Mouse (Mus musculus) liver, embryonic 15.5 days (tissue): ENCODE results near the gene Pibf1. TPM values are rescaled to one million over a fixed set of nuclear protein-coding genes. Genes with fewer than 3 reads are reported as not detected.

ENCODE experiments used
- ATAC-seq: fragments of 200-750 bp; cut with Nextera tagmentation; 2 replicates; pipeline ENCODE4 v1.8.0; 2017; ENCODE audit warnings: moderate number of reproducible peaks, mild to moderate bottlenecking, moderate library complexity; ENCODE audit not compliant: insufficient read depth
- H3K27ac ChIP-seq: fragments of 300-500 bp; sonication (generic); replicated peaks from 2 replicates; pipeline ENCODE4 v1.5.1; 2015; ENCODE audit warnings: mild to moderate bottlenecking, inconsistent platforms
- H3K27me3 ChIP-seq: fragments of 300-500 bp; sonication (generic); 2 replicates; pipeline ENCODE4 v1.6.1; 2015; ENCODE audit warnings: mild to moderate bottlenecking, inconsistent platforms
- H3K36me3 ChIP-seq: fragments of 300-500 bp; sonication (generic); replicated peaks from 2 replicates; pipeline ENCODE4 v1.6.1; 2015; ENCODE audit warnings: moderate library complexity, mild to moderate bottlenecking, inconsistent platforms
- H3K4me1 ChIP-seq: fragments of 300-500 bp; sonication (generic); replicated peaks from 2 replicates; pipeline ENCODE4 v1.6.1; 2015; ENCODE audit warnings: inconsistent platforms
- H3K4me2 ChIP-seq: fragments of 300-500 bp; sonication (generic); 2 replicates; pipeline ENCODE4 v1.6.1; 2015; ENCODE audit warnings: moderate library complexity, mild to moderate bottlenecking, inconsistent platforms
- H3K4me3 ChIP-seq: fragments of 300-500 bp; sonication (generic); replicated peaks from 2 replicates; pipeline ENCODE4 v1.5.1; 2015; ENCODE audit warnings: mild to moderate bottlenecking, inconsistent platforms
- H3K9ac ChIP-seq: fragments of 300-500 bp; sonication (generic); 2 replicates; pipeline ENCODE4 v1.6.1; 2015; ENCODE audit warnings: moderate library complexity, mild to moderate bottlenecking, inconsistent platforms
- H3K9me3 ChIP-seq: fragments of 300-500 bp; sonication (generic); replicated peaks from 2 replicates; pipeline ENCODE4 v1.6.1; 2016; ENCODE audit warnings: inconsistent platforms
- WGBS: fragments of 180-500 bp; shearing (Covaris S2); methylation state at CpG from one replicate; pipeline ENCODE4 v1.1.7; 2015; ENCODE audit warnings: mixed read lengths; ENCODE audit not compliant: insufficient replicate concordance; 5-methylcytosine and 5-hydroxymethylcytosine counted together
- polyA plus RNA-seq: library from polyadenylated mRNA; unstranded; fragments of >200 nt; fragmentation: Nextera tagmentation; extraction: Ambion mirVana; gene quantifications from 2 replicates; pipeline ENCODE4 v1.2.1, GENCODE M21; 2015

Gene Pibf1
- polyA plus RNA-seq: 5.2 and 5.3 TPM in 2 replicates

- Histone ChIP-seq H3K27me3 (no peaks in the 10 kb centered on the region), H3K4me2 (peak within 1 kb of the TSS; percentile 85), H3K9ac (peak within 1 kb of the TSS; percentile 85), H3K27ac (peak within 1 kb of the TSS; percentile 58), H3K9me3 (no peaks in the 10 kb centered on the region), H3K4me1 (peaks cover 16% of the 10 kb centered on the region), H3K36me3 (peaks cover 40% of the 10 kb centered on the region), H3K4me3 (peak within 1 kb of the TSS; percentile 89)
- 0% methylated on average over 73 of the region's 73 CpGs for WGBS
- peak; percentile 99 for ATAC-seq
Observed at GRCm38 (mm10) chr14:99099267-99099966, at the start of gene Pibf1, which contains the start of gene Dis3. Pibf1 (plus strand) TSS chr14:99099424. Dis3 (minus strand) TSS chr14:99099770.

GRCm38 (mm10) chr14:99058959-99059586, 40.2 kb upstream of the Pibf1 start:
- no peak overlapping the region for H3K9ac ChIP-seq
- H3K4me3 ChIP-seq: no peak overlapping the region
- H3K27ac ChIP-seq: no peak overlapping the region
- 74% methylated on average over 7 of the region's 7 CpGs for WGBS
- H3K27me3 ChIP-seq: no peaks in the 10 kb centered on the region
- H3K9me3 ChIP-seq: no peaks in the 10 kb centered on the region
- H3K4me1 ChIP-seq: no peaks in the 10 kb centered on the region
- H3K36me3 ChIP-seq: peaks cover 66% of the 10 kb centered on the region
- peak; percentile 18; the same call in 1 of the 2 replicates for ATAC-seq
- no peak overlapping the region for H3K4me2 ChIP-seq

- Histone ChIP-seq H3K9ac (no peak overlapping the region), H3K27me3 (no peaks in the 10 kb centered on the region), H3K4me1 (no peaks in the 10 kb centered on the region), H3K27ac (no peak overlapping the region), H3K4me2 (no peak overlapping the region), H3K36me3 (peaks cover 69% of the 10 kb centered on the region), H3K4me3 (no peak overlapping the region), H3K9me3 (no peaks in the 10 kb centered on the region)
- no peak for ATAC-seq
- 87% methylated on average over 12 of the region's 12 CpGs for WGBS
Observed at GRCm38 (mm10) chr14:99060616-99061015, 38.6 kb upstream of the Pibf1 start.

- no peak overlapping the region for H3K27ac ChIP-seq
- 70% methylated on average over 2 of the region's 2 CpGs for WGBS
- no peak for ATAC-seq
- peaks cover 69% of the 10 kb centered on the region for H3K36me3 ChIP-seq
- no peak overlapping the region for H3K4me2 ChIP-seq
- H3K9ac ChIP-seq: no peak overlapping the region
- no peak overlapping the region for H3K4me3 ChIP-seq
- H3K4me1 ChIP-seq: no peaks in the 10 kb centered on the region
- H3K27me3 ChIP-seq: no peaks in the 10 kb centered on the region
- no peaks in the 10 kb centered on the region for H3K9me3 ChIP-seq
Observed at GRCm38 (mm10) chr14:99063091-99063490, 36.1 kb upstream of the Pibf1 start.

- no peak overlapping the region for H3K4me3 ChIP-seq
- no peak overlapping the region for H3K27ac ChIP-seq
- peaks cover 76% of the 10 kb centered on the region for H3K36me3 ChIP-seq
- ATAC-seq: no peak
- 86% methylated on average over 4 of the region's 4 CpGs for WGBS
- H3K4me1 ChIP-seq: no peaks in the 10 kb centered on the region
- H3K9ac ChIP-seq: no peak overlapping the region
- H3K27me3 ChIP-seq: no peaks in the 10 kb centered on the region
- no peaks in the 10 kb centered on the region for H3K9me3 ChIP-seq
- no peak overlapping the region for H3K4me2 ChIP-seq
Observed at GRCm38 (mm10) chr14:99071146-99071545, 28.1 kb upstream of the Pibf1 start.

GRCm38 (mm10) chr14:99088947-99089346, 10.3 kb upstream of the Pibf1 start:
- ATAC-seq: no peak
- Histone ChIP-seq H3K4me2 (no peak overlapping the region), H3K36me3 (peaks cover 72% of the 10 kb centered on the region), H3K4me1 (no peaks in the 10 kb centered on the region), H3K27ac (no peak overlapping the region), H3K9ac (no peak overlapping the region), H3K9me3 (no peaks in the 10 kb centered on the region), H3K27me3 (no peaks in the 10 kb centered on the region), H3K4me3 (no peak overlapping the region)
- WGBS: 85% methylated on average over 7 of the region's 7 CpGs

GRCm38 (mm10) chr14:99099967-99100587, 853 bp downstream of the Pibf1 start:
- 4% methylated on average over 20 of the region's 20 CpGs for WGBS
- H3K9ac ChIP-seq: peak overlapping the region; percentile 66
- no peaks in the 10 kb centered on the region for H3K27me3 ChIP-seq
- peak overlapping the region; percentile 85 for H3K4me2 ChIP-seq
- no peak for ATAC-seq
- peak overlapping the region; percentile 89 for H3K4me3 ChIP-seq
- 0 out of 2 replicates have a peak overlapping the region, but pooled peaks have one; percentile 29 for H3K27ac ChIP-seq
- peaks cover 35% of the 10 kb centered on the region for H3K36me3 ChIP-seq
- peaks cover 20% of the 10 kb centered on the region for H3K4me1 ChIP-seq
- no peaks in the 10 kb centered on the region for H3K9me3 ChIP-seq

GRCm38 (mm10) chr14:99103050-99103449, 3.8 kb downstream of the Pibf1 start:
- H3K4me2 ChIP-seq: no peak overlapping the region
- H3K9ac ChIP-seq: no peak overlapping the region
- H3K4me3 ChIP-seq: no peak overlapping the region
- no peak overlapping the region for H3K27ac ChIP-seq
- no peaks in the 10 kb centered on the region for H3K27me3 ChIP-seq
- no peak for ATAC-seq
- WGBS: 73% methylated on average over 4 of the region's 4 CpGs
- H3K36me3 ChIP-seq: peaks cover 26% of the 10 kb centered on the region
- H3K9me3 ChIP-seq: no peaks in the 10 kb centered on the region
- H3K4me1 ChIP-seq: peaks cover 20% of the 10 kb centered on the region

GRCm38 (mm10) chr14:99104542-99105123, 5.4 kb downstream of the Pibf1 start:
- Histone ChIP-seq H3K4me2 (no peak overlapping the region), H3K27ac (no peak overlapping the region), H3K36me3 (peaks cover 35% of the 10 kb centered on the region), H3K4me1 (peaks cover 10% of the 10 kb centered on the region; the same call in 1 of the 2 replicates), H3K9ac (no peak overlapping the region), H3K4me3 (no peak overlapping the region), H3K9me3 (no peaks in the 10 kb centered on the region), H3K27me3 (no peaks in the 10 kb centered on the region)
- WGBS: 65% methylated on average over 6 of the region's 6 CpGs
- no peak for ATAC-seq

GRCm38 (mm10) chr14:99106671-99107070, 7.4 kb downstream of the Pibf1 start:
- Histone ChIP-seq H3K9ac (no peak overlapping the region), H3K4me2 (no peak overlapping the region), H3K36me3 (peaks cover 40% of the 10 kb centered on the region), H3K9me3 (no peaks in the 10 kb centered on the region), H3K4me3 (no peak overlapping the region), H3K27ac (no peak overlapping the region), H3K27me3 (no peaks in the 10 kb centered on the region), H3K4me1 (0 out of 2 replicates have a peak, but pooled peaks cover 4% of the 10 kb centered on the region)
- WGBS: 67% methylated on average over 2 of the region's 2 CpGs
- no peak for ATAC-seq
